Mouse (Mus musculus) bone marrow, adult 2 months (tissue): ENCODE data around the gene Rnf43.

Experiments
- CTCF ChIP-seq: fragments of 200-500 bp; IDR thresholded peaks from 2 replicates; pipeline ENCODE4 v1.5.1; 2011; ENCODE audit warnings: low read length, control low read depth; ENCODE audit not compliant: control insufficient read depth, insufficient read depth
- POLR2A ChIP-seq: fragments of 200-500 bp; IDR thresholded peaks from 2 replicates; pipeline ENCODE4 v1.6.1; 2011; ENCODE audit warnings: low read depth, mild to moderate bottlenecking, control low read depth, low read length, borderline replicate concordance; ENCODE audit not compliant: control insufficient read depth

GRCm38 (mm10) chr11:87698126-87698525 lies 35.6 kb downstream of the Rnf43 start:
- TF ChIP-seq CTCF (no peak), POLR2A (no peak)
